Mouse (Mus musculus) lung, postnatal 0 days (tissue): ENCODE data around the gene Sgpp2.

Experiments used
- CTCF ChIP-seq: IDR thresholded peaks from 2 replicates; pipeline ENCODE4 v1.5.1; 2016; ENCODE audit warnings: antibody characterized with exemption, mild to moderate bottlenecking
- EP300 ChIP-seq: IDR thresholded peaks from 2 replicates; pipeline ENCODE4 v1.6.1; 2016; ENCODE audit warnings: antibody characterized with exemption, mild to moderate bottlenecking, control low read depth

DNA sequence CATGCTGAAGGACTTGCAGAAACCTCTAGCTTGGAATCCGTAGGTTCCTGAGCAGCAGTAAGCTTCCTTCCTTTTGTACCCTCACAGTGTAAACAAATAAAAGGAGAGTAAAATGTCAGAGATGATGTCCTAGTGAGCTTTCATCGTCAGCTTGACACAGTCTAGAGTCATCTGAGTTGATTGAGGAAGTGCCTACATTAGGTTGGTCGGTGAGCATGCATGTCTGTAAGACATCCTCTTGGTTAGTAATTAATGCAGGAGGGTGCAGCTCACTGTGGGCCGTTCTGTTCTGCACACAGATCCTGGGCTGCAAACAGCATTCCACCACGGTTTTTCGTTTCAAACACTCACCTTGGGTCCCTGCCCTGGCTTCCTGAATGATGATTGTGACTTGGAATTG lies 60.0 kb downstream of the Sgpp2 start:
- no peak for TF ChIP-seq CTCF
- TF ChIP-seq EP300 = no peak
